Mouse (Mus musculus) G1E (cell line): ENCODE measurements around the gene Klhl26.

Source experiments
- CTCF ChIP-seq: IDR thresholded peaks from 2 replicates; pipeline ENCODE4 v1.5.1; 2012; ENCODE audit warnings: low read depth, low read length, inconsistent platforms, mixed read lengths
- GATA1 ChIP-seq: IDR thresholded peaks from 2 replicates; pipeline ENCODE4 v1.6.1; 2012; ENCODE audit warnings: borderline replicate concordance, low read length, inconsistent platforms, mixed read lengths

DNA sequence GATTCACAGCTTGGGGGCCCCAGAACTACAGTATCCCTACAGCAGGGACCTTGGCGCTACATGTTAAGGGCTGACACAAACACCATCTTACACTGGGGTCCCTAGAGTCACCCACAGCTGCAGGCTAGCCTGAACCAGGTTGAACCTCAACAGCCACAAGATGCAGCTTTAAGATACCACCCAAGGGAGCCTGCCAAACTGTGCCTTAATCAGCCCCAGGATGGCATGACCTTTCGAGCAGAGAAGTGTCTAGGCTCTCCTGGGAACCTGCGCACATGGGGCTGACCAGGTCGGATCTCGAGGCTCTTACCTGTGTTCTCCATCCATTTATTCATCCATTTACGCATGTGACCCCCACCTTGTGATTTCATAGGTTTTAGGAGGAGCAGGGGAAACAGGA is 18.9 kb downstream of the Klhl26 start:
- no peak for TF ChIP-seq CTCF
- TF ChIP-seq GATA1 = no peak
